Mouse (Mus musculus) T-helper 1 cell (primary cell): ENCODE measurements around the gene Txn1.

Experiments
- in situ Hi-C: fragments of 300-600 bp; cut with MboI, MseI; formaldehyde crosslinking; loops from one replicate; pipeline ENCODE4 v1.15.1; 2025; ENCODE audit warnings: high pct_unique_total_duplicates

The Txn1 gene

GRCm38 (mm10) chr4:57942892-57943291 is 13.3 kb downstream of the Txn1 start:
- in situ Hi-C loops, result no loop called here

- in situ Hi-C loops, result no loop called here
Measured at GRCm38 (mm10) chr4:57940631-57941030, 15.6 kb downstream of the Txn1 start.

GRCm38 (mm10) chr4:57937292-57937691 is 18.9 kb downstream of the Txn1 start:
- in situ Hi-C loops, result no loop called here

- in situ Hi-C loops, result no loop called here
Measured at GRCm38 (mm10) chr4:57934181-57934580, 22.0 kb downstream of the Txn1 start.

- in situ Hi-C loops, result no loop called here
Measured at GRCm38 (mm10) chr4:57930559-57931170, 25.5 kb downstream of the Txn1 start.

DNA sequence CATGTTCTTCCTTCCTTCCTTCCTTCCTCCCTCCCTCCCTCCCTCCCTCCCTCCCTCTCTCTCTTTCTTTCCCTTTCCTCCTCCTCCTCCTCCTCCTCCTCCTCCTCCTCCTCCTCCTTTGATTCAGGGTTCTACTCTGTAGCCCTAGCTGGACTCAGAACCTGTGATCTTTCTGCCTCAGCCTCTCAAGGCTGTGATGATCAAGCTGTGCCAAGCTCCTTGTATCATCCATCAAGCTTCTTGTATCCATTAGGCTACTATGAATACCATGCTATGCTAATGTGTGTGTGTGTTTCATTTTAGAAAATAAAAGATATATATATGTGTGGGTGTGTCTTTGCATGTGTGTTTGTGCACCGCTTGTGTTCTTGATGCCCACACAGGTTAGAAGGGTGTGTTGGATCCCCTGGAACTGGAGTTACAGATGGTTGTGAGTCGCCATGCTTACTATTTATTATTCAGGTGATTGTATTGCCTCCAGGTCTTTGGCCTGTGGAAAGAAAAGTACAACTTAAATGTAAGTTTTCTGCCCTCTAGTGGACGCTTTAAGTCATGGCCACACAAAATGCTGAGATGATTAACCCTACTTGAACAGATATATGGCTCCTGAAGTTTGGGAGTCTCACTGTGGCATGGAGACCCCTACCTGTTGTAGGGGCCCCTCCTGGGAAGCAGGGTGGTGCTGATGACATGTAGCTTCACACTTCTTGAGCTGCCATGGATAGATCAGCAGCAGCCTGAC is 28.6 kb downstream of the Txn1 start:
- in situ Hi-C loops, result no loop called here

DNA sequence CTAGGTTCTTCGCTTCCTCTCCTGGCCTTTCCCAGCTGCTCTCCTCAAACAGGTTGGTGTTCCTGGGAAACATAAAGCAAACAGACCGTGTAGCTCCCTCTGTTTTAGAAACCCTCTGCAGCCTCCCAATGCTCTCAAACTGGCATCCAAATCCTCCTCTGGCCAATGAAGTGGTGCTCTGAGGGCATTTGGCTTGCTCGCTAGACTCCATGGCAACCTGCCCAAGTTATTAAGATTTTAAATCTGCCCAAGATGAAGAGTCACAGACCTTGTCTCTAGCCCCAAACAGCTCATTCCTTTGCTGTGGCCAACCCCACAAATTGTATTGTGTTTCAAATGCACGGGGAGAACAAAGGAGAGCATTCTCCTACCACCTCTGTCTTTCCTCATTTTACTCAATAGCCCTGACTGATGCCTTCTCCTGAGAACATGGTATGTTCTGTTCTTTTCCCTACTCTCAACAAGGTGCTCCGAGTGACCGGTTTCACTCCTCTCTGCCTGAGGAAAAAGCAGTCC is 31.6 kb downstream of the Txn1 start:
- in situ Hi-C loops, result no loop called here

DNA sequence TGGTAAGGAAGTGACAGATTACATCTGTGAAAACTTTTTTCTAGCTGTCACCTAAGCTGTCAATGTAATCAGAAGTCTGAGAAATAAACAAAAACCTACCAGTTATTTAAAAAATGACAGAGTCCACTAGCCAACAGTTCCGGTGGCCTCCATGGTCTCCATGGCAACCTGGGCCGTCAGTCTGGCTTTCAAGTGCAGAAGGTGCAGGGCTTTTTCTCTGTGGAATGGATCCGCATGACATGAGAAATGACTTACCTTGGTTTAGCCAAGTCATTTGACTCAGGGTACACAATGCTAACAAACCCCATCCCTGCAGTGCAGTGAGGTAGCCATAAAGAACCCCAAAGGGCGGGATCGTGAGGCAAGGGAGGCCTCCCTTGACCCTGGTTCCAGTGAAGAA is 34.0 kb downstream of the Txn1 start:
- in situ Hi-C loops, result no loop called here

DNA sequence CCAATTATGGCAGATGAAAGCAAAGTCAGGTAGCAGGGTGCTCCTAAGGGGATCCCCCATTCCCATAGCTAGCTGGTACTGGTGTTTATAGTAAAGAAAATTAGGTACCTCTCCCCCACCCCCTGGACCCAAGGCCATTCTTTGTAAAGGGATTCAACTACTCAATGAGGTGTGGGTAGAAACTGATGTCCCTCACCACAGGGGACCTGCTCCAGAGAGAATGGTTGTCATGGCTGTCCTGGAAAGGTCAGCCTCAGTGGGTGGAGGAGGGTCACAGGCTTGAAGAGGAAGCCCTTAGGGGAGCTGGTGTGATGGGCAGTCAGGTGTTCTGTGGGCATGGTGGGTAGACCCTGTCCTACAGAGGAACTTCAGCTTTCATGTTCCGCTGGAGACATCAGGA is 35.7 kb downstream of the Txn1 start:
- in situ Hi-C loops, result no loop called here

DNA sequence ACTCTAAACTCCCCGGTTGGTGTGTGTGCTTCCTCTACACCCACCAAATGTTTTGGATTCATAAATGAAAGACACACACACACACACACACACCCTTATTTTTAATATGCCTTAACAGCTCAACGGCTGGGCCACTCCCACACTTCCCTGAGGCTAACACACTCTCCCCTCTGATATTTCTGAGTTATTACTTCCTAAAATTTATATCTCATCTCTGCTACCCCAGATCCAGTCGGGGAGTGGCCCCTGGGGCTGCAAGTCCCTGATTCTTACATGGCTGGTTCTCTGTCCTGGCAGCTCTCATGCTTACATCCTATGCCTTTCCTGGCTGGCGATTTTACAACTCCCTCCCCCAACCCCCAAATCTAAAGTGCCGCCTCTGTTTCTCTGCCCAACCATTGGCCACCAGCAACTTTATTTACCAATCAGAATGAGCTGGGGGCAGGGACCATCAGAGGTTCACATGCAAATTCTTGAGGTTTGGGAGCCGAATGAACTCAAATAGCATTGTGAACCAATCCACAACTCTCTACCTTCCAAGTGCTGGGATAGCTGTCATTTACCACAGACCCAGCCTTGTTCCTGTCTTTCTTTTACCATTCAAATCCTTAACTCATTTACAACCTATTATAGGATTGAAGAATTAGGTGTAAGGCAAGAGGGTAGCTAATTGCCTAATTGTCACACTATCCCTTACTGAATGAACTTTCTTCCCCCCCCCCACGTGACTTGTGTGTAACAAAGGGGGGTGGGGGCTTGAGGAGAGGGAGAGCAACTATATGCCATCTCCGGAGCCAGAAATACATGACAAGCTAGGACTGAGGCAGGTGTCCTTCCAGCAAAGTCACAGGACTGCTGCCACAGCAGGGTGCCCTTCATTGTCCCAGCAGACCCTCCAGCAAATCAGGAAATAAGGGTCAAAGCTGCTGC is 36.5 kb downstream of the Txn1 start:
- in situ Hi-C loops, result loop anchor here (10.0 kb wide), 1 partner anchor 1075 kb away; the partner anchor contains the start of gene Dnajc25

- in situ Hi-C loops, result loop anchor here (10.0 kb wide), 1 partner anchor 1078 kb away; the partner anchor contains the start of gene Dnajc25
Measured at GRCm38 (mm10) chr4:57916711-57917110, 39.5 kb downstream of the Txn1 start.

DNA sequence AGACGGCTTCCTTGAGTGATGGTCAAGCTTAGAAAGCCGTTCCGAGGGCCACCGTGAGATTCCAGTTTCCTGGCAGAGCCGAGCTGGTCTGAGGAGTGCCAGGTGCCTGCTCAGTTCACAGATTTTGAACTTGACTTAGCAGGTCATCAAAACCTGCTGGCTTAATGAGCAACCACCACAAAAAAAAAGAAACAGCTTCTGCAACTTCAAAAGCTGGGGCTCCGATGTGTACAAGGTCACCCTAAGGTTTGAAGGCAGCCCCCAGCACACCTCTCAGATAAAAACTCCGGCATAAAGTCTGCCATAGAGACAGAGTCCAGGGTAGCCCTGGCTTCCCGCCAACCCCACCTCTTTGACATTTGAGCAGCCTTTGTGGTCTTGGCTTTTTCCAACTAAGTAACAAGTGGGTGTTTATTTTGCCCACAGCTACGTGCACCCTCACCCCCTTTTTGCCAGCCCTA is 40.0 kb downstream of the Txn1 start, which contains the start of gene D630039A03Rik:
Gene D630039A03Rik, minus strand, starts transcription at position 97 of the 461 bp plus-strand sequence.
- in situ Hi-C loops, result loop anchor here (10.0 kb wide), 1 partner anchor 1079 kb away; the partner anchor contains the start of gene Dnajc25

GRCm38 (mm10) chr4:57915216-57915965 is 40.8 kb downstream of the Txn1 start:
- in situ Hi-C loops, result loop anchor here (10.0 kb wide), 1 partner anchor 1079 kb away; the partner anchor contains the start of gene Dnajc25

GRCm38 (mm10) chr4:57914193-57915190 is 41.7 kb downstream of the Txn1 start:
- in situ Hi-C loops, result loop anchor here (10.0 kb wide), 1 partner anchor 1080 kb away; the partner anchor contains the start of gene Dnajc25

- in situ Hi-C loops, result loop anchor here (10.0 kb wide), 1 partner anchor 1082 kb away; the partner anchor contains the start of gene Dnajc25
Measured at GRCm38 (mm10) chr4:57913021-57913420, 43.2 kb downstream of the Txn1 start.

DNA sequence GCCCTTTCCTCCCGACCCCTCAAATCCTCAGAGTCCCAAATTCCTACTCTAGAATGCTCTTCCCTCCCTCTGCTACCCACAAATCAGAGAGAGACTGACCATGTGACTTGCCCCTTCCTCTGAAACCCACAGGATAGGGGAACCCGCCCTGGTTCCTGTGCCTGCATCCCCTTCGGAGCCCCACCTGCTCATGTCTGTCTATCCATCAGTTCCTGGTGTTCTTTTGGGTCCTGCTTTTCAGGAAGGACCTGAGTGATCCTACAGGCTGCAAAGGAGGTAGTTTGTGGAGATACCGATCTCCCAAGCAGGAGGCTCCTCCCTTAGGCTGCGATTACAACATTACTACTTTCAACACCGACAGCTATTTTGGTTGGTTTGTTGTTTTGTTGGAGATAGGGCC is 47.4 kb downstream of the Txn1 start:
- in situ Hi-C loops, result loop anchor here (5.0 to 10.0 kb wide), 2 partner anchors 166 to 237 kb away; no protein-coding TSS in a partner anchor

DNA sequence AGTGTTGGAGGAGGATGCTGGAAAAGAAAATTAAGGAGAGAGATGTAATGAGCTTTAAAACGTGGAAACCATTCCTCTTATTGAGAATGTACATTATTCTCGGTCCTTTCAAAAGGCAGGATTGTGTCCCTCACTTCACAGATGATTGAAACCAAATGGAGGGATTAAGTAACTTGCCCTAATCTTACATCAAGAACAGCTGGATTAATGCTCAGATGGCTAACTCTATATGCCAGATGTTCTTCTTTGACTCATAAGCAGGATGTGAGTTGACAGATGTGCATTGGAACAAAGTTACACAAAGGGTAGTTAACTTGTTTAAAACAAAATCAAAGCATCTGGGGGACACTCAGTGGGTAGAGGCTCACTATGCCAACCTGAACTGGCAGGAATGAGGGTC is 49.5 kb downstream of the Txn1 start:
- in situ Hi-C loops, result loop anchor here (5.0 to 10.0 kb wide), 2 partner anchors 168 to 234 kb away; no protein-coding TSS in a partner anchor

DNA sequence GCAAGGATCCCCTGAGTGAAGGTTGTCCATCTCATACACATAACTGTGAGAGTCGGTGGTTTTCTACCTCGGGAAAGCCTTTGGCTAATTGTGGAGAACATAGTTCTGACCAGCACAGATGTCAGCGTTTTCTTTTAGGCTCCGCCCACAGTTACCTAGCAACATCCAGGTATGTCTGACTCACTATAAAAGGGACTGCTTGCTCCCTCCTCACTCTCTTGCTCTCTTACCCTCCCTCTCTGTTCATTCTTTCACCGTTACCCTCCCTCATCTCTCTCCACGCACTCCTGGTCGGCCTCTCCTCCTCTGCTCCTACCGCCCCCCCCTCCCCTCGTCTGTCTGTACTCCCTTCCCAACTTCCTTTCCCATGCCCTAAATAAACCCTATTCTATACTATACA is 51.6 kb downstream of the Txn1 start:
- in situ Hi-C loops, result loop anchor here (5.0 to 10.0 kb wide), 2 partner anchors 170 to 232 kb away; no protein-coding TSS in a partner anchor

DNA sequence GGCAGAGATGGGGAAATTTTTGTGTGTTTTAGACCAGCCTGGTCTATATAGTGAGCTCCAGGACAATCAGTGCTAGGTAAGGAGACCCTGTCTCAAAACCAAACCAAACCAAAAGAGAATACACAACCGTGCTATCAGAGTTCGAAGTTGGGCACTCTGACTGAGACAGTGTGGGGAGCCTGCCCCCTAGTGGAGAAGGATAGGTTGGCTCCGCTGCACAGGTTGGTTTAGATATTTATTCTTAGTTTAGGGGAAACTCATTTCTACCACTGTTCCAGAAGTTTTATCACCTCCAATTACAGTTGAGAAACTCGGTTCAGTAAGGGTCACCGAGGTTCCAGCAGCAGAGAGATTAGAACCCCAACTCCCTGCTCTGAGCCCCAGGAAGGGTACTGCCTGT is 52.0 kb downstream of the Txn1 start:
- in situ Hi-C loops, result loop anchor here (10.0 kb wide), 1 partner anchor 171 kb away; no protein-coding TSS in a partner anchor
